Mouse (Mus musculus): ENCODE data around the gene Numa1.

Gene Numa1

DNA sequence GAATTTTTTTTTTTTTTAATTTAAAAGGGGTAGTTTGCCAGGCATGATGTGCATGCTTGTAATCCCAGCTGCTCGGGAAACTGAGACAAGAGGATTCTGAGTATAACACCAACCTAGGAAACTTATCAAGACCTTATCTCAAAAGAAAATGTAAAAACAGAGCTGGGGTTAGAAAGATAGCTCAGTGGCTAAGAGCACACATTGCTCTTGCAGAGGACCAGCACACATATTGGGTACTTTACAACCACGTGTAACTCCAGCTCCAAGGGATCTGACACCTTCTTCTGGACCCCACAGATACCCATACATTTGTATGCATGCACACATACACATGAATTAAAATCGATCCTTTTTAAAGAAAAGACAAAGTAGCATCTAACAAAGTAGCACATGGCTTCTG lies 127.4 kb downstream of the Numa1 start:
- no peak for DNase-seq

DNA sequence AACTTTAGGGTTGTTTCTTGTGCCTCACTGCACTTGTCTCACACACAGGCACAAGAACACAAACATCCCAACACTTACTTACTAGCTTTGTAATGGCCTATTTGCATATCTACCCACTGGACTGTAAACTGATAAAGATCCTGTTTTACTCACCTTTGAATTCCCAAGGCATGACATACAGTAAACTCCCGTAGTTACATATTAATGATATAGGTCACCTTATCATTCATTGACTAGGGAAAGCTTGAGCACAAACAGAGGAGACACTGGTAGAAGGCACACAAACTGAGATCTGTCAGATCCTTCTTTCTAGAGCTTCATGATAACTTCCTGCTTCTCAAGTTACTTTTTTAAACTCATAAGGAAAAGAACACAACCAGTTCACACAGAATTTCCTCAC lies 128.3 kb downstream of the Numa1 start:
- DNase-seq, result no peak

DNA sequence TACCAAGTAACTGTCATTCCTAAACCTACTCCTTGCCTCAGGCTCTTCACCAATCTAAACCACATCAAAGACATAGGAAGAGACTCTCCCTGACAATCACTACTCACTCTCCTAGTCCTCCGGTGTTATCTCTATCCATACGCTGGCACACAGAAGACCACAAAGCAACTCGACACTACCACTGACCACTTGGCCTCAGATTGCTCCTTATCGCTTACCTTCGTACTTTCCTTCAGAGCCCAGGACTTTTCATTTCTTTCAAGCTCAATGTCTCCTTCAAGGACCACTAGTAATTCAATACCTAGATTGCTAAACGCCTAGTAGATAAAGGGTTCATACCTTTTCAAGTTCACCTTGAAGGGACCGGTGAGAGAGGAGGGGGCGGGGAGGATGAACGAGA lies 130.0 kb downstream of the Numa1 start:
- DNase-seq, result no peak

All from lung, postnatal 10 days (tissue).